Mouse (Mus musculus): Measurements from ENCODE around the gene F830045P16Rik.
"Not testable (repeated sequence)": the region's sequence is repeated elsewhere in the genome, so short reads cannot be mapped to it uniquely, and the experiment has no call there.

The F830045P16Rik gene

GRCm38 (mm10) chr2:129545596-129545995, 9.2 kb upstream of the F830045P16Rik start:
- no peak for DNase-seq (ENCODE audit: low spot score in 2 of 2)

- DNase-seq (ENCODE audit: low spot score in 2 of 2), result no peak
Measured at GRCm38 (mm10) chr2:129544919-129545318, 8.5 kb upstream of the F830045P16Rik start.

- DNase-seq (ENCODE audit: low spot score in 2 of 2), result no peak
Measured at GRCm38 (mm10) chr2:129544448-129544847, 8.0 kb upstream of the F830045P16Rik start.

- no peak for DNase-seq (ENCODE audit: low spot score in 2 of 2)
Measured at GRCm38 (mm10) chr2:129540036-129540435, 3.6 kb upstream of the F830045P16Rik start.

- no peak for DNase-seq (ENCODE audit: low spot score in 2 of 2)
Measured at GRCm38 (mm10) chr2:129539175-129539574, 2.8 kb upstream of the F830045P16Rik start.

- no peak for DNase-seq (ENCODE audit: low spot score in 2 of 2)
Measured at GRCm38 (mm10) chr2:129537926-129538325, 1.5 kb upstream of the F830045P16Rik start.

- peak in 1 of 2 experiments; percentile 2 for DNase-seq (ENCODE audit: low spot score in 2 of 2)
Measured at GRCm38 (mm10) chr2:129537360-129537759, 958 bp upstream of the F830045P16Rik start.

GRCm38 (mm10) chr2:129536926-129537325, 524 bp upstream of the F830045P16Rik start:
- peak in 1 of 2 experiments; percentile 8 for DNase-seq (ENCODE audit: low spot score in 2 of 2)

GRCm38 (mm10) chr2:129534886-129535591, 1.4 kb downstream of the F830045P16Rik start:
- DNase-seq (ENCODE audit: low spot score in 2 of 2), result no peak

GRCm38 (mm10) chr2:129531890-129532289, 4.5 kb downstream of the F830045P16Rik start:
- DNase-seq (ENCODE audit: low spot score in 2 of 2), result no peak

- DNase-seq (ENCODE audit: low spot score in 2 of 2), result no peak
Measured at GRCm38 (mm10) chr2:129531102-129531501, 5.3 kb downstream of the F830045P16Rik start.

- no peak for DNase-seq (ENCODE audit: low spot score in 2 of 2)
Measured at GRCm38 (mm10) chr2:129529297-129530209, 6.8 kb downstream of the F830045P16Rik start.

- DNase-seq (ENCODE audit: low spot score in 2 of 2), result no peak
Measured at GRCm38 (mm10) chr2:129527916-129528315, 8.5 kb downstream of the F830045P16Rik start.

GRCm38 (mm10) chr2:129526322-129526721, 10.1 kb downstream of the F830045P16Rik start:
- no peak for DNase-seq (ENCODE audit: low spot score in 2 of 2)

- DNase-seq (ENCODE audit: low spot score in 2 of 2), result no peak
Measured at GRCm38 (mm10) chr2:129525644-129526043, 10.8 kb downstream of the F830045P16Rik start.

- no peak for DNase-seq (ENCODE audit: low spot score in 2 of 2)
Measured at GRCm38 (mm10) chr2:129518526-129518925, 17.9 kb downstream of the F830045P16Rik start.

- DNase-seq (ENCODE audit: low spot score in 2 of 2), result no peak
Measured at GRCm38 (mm10) chr2:129514923-129515920, 21.2 kb downstream of the F830045P16Rik start.

- DNase-seq (ENCODE audit: low spot score in 2 of 2), result no peak
Measured at GRCm38 (mm10) chr2:129514401-129514667, 22.1 kb downstream of the F830045P16Rik start.

GRCm38 (mm10) chr2:129513546-129514400, 22.6 kb downstream of the F830045P16Rik start:
- no peak for DNase-seq (ENCODE audit: low spot score in 2 of 2)

- not testable (repeated sequence) for DNase-seq (ENCODE audit: low spot score in 2 of 2)
Measured at GRCm38 (mm10) chr2:129512147-129512546, 24.3 kb downstream of the F830045P16Rik start.

- peak; percentile 70 to 82 for DNase-seq (ENCODE audit: low spot score in 2 of 2)
Measured at GRCm38 (mm10) chr2:129502641-129503040, 33.8 kb downstream of the F830045P16Rik start.
